Mouse (Mus musculus): ENCODE data around the gene 1110004F10Rik.

1110004F10Rik gene

DNA sequence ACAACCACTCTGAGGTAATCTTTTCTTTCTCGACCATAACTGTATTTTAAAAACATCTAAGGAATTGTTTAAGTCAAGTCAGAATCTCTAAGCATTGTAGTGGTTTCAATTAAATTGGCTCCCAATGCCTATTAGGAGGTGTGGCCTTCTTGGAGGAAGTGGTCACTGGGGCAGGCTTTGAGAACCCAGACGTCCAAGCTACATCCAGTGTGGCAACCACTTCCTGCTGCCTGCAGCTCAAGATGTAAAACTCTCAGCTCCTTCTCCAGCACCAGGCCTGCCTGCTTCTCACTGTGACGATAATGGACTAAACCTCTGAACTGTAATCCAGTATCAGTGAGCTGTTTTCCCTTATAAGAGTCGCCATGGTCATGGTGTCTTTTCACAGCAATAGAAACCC, 110.4 kb downstream of the 1110004F10Rik start:
- no peaks in the 10 kb centered on the region for H3K36me3 ChIP-seq (ENCODE audit: control insufficient read depth, insufficient read depth, low read length, poor library complexity, severe bottlenecking)
- H3K27me3 ChIP-seq (ENCODE audit: control insufficient read depth, insufficient read depth, low read length, poor library complexity, severe bottlenecking), result no peaks in the 10 kb centered on the region
- DNase-seq (ENCODE audit: low read depth, low spot score), result no peak

GRCm38 (mm10) chr7:116153781-116154368, 114.7 kb downstream of the 1110004F10Rik start:
- Histone ChIP-seq H3K27me3 (ENCODE audit: control insufficient read depth, insufficient read depth, low read length, poor library complexity, severe bottlenecking) (no peaks in the 10 kb centered on the region), H3K36me3 (ENCODE audit: control insufficient read depth, insufficient read depth, low read length, poor library complexity, severe bottlenecking) (no peaks in the 10 kb centered on the region)
- no peak for DNase-seq (ENCODE audit: low read depth, low spot score)

Measured in splenic B cell, adult 2 months (primary cell).